Mouse (Mus musculus): ENCODE measurements at regions not wholly inside any gene's neighbourhood (a gene's known extent, or its start where the extent isn't known, plus 50 kb on each side); places are given as distances from the start of the nearest gene placed in this dataset.

GRCm38 (mm10) chr11:22644010-22644625 is 132.2 kb downstream of the Tmem17 start:
- DNase-seq (ENCODE audit: low spot score), result no peak

- no peak for DNase-seq (ENCODE audit: low spot score)
Observed at GRCm38 (mm10) chr11:22644877-22645276, 133.0 kb downstream of the Tmem17 start.

GRCm38 (mm10) chr11:22646192-22646936 is 134.5 kb downstream of the Tmem17 start:
- no peak for DNase-seq (ENCODE audit: low spot score)

GRCm38 (mm10) chr11:22648275-22648674 is 136.4 kb downstream of the Tmem17 start:
- no peak for DNase-seq (ENCODE audit: low spot score)

GRCm38 (mm10) chr11:22650771-22651170 is 138.9 kb downstream of the Tmem17 start:
- no peak for DNase-seq (ENCODE audit: low spot score)

- no peak for DNase-seq (ENCODE audit: low spot score)
Observed at GRCm38 (mm10) chr11:22651313-22651712, 139.4 kb downstream of the Tmem17 start.

- no peak for DNase-seq (ENCODE audit: low spot score)
Observed at GRCm38 (mm10) chr11:22651911-22652310, 140.0 kb downstream of the Tmem17 start.

- DNase-seq (ENCODE audit: low spot score), result no peak
Observed at GRCm38 (mm10) chr11:22652931-22653330, 141.0 kb downstream of the Tmem17 start.

- DNase-seq (ENCODE audit: low spot score), result no peak
Observed at GRCm38 (mm10) chr11:22653366-22653765, 141.5 kb downstream of the Tmem17 start.

GRCm38 (mm10) chr11:22657635-22658034 is 145.7 kb downstream of the Tmem17 start:
- DNase-seq (ENCODE audit: low spot score), result no peak

- DNase-seq (ENCODE audit: low spot score), result no peak
Observed at GRCm38 (mm10) chr11:22661072-22661471, 149.2 kb downstream of the Tmem17 start.

- no peak for DNase-seq (ENCODE audit: low spot score)
Observed at GRCm38 (mm10) chr11:22661713-22662551, 150.0 kb downstream of the Tmem17 start.

GRCm38 (mm10) chr11:22665978-22666377 is 154.1 kb downstream of the Tmem17 start:
- DNase-seq (ENCODE audit: low spot score), result no peak

- DNase-seq (ENCODE audit: low spot score), result no peak
Observed at GRCm38 (mm10) chr11:22666378-22666777, 154.5 kb downstream of the Tmem17 start.

GRCm38 (mm10) chr11:22668220-22668619 is 156.3 kb downstream of the Tmem17 start:
- DNase-seq (ENCODE audit: low spot score), result no peak

GRCm38 (mm10) chr11:22669267-22669666 is 157.4 kb downstream of the Tmem17 start:
- DNase-seq (ENCODE audit: low spot score), result no peak

- no peak for DNase-seq (ENCODE audit: low spot score)
Observed at GRCm38 (mm10) chr11:22671791-22672490, 160.1 kb downstream of the Tmem17 start.

GRCm38 (mm10) chr11:22675047-22675446 is 163.2 kb downstream of the Tmem17 start:
- no peak for DNase-seq (ENCODE audit: low spot score)

GRCm38 (mm10) chr11:22675754-22676153 is 163.9 kb downstream of the Tmem17 start:
- no peak for DNase-seq (ENCODE audit: low spot score)

GRCm38 (mm10) chr11:22677337-22677736 is 165.4 kb downstream of the Tmem17 start:
- DNase-seq (ENCODE audit: low spot score), result no peak

- no peak for DNase-seq (ENCODE audit: low spot score)
Observed at GRCm38 (mm10) chr11:22684576-22684975, 172.7 kb downstream of the Tmem17 start.

- DNase-seq (ENCODE audit: low spot score), result no peak
Observed at GRCm38 (mm10) chr11:22690829-22691228, 169.9 kb downstream of the B3gnt2 start.

All from ovary, postnatal 14 days (tissue).